Mouse (Mus musculus) embryonic fibroblast, embryonic 13.5 days (primary cell): ENCODE results near the gene Prg2.

Experiments used
- CTCF ChIP-seq: IDR thresholded peaks from 2 replicates; pipeline ENCODE4 v1.5.1; 2011; ENCODE audit warnings: mild to moderate bottlenecking, control low read depth, low read length, moderate library complexity, borderline replicate concordance; ENCODE audit not compliant: insufficient read depth
- POLR2A ChIP-seq: IDR thresholded peaks from 2 replicates; pipeline ENCODE4 v1.6.1; 2011; ENCODE audit warnings: low read depth, mild to moderate bottlenecking, control low read depth, low read length, moderate library complexity

DNA sequence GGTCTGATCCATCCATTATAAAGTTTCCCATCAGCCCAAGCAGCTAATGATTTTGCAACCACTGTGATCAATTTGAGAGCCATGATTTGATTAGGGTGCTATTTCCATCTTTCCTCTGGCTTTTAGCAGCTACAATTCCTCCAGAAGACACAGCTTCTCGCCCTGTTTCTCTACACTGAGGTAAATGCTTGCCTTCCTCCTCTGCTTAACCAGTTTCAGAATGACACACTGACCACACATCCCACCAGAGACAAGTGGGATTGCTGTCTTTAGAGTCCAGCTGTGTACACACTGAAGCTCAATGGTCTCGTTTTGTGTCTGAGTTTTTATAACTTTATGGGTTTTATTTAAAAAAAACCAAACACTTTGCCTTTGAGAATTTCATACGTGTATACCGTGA is 27.6 kb upstream of the Prg2 start:
- TF ChIP-seq CTCF: no peak
- TF ChIP-seq POLR2A: no peak
